Mouse (Mus musculus) embryonic facial prominence, embryonic 10.5 days (tissue): ENCODE results near the gene Rbm6. TPM values are rescaled to one million over a fixed set of nuclear protein-coding genes. Genes with fewer than 3 reads are reported as not detected.

Source experiments
- DNase-seq: peaks from one replicate; pipeline ENCODE4 v3.0.0-alpha.2; 2017; ENCODE audit warnings: low spot score
- H3K27ac ChIP-seq: fragments of 300-500 bp; sonication (generic); replicated peaks from 2 replicates; pipeline ENCODE4 v1.5.1; 2016; ENCODE audit warnings: mild to moderate bottlenecking
- H3K27me3 ChIP-seq: fragments of 300-500 bp; sonication (generic); replicated peaks from 2 replicates; pipeline ENCODE4 v1.6.1; 2016; ENCODE audit warnings: low read depth, mild to moderate bottlenecking; ENCODE audit not compliant: poor library complexity, severe bottlenecking
- H3K36me3 ChIP-seq: fragments of 300-500 bp; sonication (generic); replicated peaks from 2 replicates; pipeline ENCODE4 v1.6.1; 2016; ENCODE audit warnings: mild to moderate bottlenecking, moderate library complexity
- H3K4me1 ChIP-seq: fragments of 300-500 bp; sonication (generic); 2 replicates; pipeline ENCODE4 v1.6.1; 2016
- H3K4me3 ChIP-seq: fragments of 300-500 bp; sonication (generic); 2 replicates; pipeline ENCODE4 v1.5.1; 2016; ENCODE audit warnings: mild to moderate bottlenecking, moderate library complexity
- H3K9me3 ChIP-seq: fragments of 300-500 bp; sonication (generic); 2 replicates; pipeline ENCODE4 v1.6.1; 2016; ENCODE audit warnings: mild to moderate bottlenecking
- WGBS: fragments of 180-500 bp; shearing (Covaris S2); methylation state at CpG from one replicate; pipeline ENCODE4 v1.1.7; 2016; 5-methylcytosine and 5-hydroxymethylcytosine counted together
- polyA plus RNA-seq: library from polyadenylated mRNA; unstranded; fragments of >200 nt; fragmentation: Nextera tagmentation; extraction: Ambion mirVana; gene quantifications from 2 replicates; pipeline ENCODE4 v1.2.1, GENCODE M21; 2016

The Rbm6 gene
- polyA plus RNA-seq, 1 experiment from 2014 or later: 114 TPM

DNA sequence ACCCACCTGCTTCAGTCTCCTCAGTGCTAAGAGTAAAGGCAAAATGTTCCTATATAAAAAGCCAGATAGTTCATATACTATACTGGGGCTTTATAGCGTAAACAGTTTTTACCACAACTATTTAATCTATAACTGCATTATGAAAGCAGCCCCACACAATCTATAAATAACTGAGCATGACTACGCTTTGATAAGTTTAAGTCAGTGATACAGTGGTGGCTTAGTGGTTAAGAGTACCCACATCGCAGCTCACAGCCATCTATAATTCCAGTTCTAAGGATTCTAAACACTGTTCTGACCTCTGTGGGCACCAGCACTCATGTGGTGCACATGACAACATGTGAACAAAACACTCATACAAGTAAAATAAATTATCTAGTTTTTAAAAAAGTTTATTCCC lies 14.7 kb downstream of the Rbm6 start:
- 97% methylated on average over 3 of the region's 3 CpGs for WGBS

DNA sequence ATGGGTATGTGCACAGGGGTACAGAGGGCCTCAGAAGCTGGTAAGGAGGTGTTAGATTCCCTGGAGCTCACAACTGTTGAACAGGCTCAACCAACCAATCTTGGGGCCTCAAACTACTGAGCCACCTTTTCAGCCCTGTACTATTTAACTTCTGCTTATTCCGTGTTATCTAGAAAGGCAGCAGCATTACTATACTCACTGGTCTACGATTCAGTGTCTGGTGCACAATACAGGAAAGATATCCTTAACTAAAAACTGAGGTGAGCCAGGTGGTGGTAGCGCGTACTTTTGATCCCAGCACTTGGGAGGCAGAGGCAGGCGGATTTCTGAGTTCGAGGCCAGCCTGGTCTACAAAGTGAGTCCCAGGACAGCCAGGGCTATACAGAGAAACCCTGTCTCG lies 24.1 kb downstream of the Rbm6 start:
- no peak for DNase-seq
- WGBS: 95% methylated on average over 7 of the region's 7 CpGs
- Histone ChIP-seq H3K9me3 (no peaks in the 10 kb centered on the region), H3K27me3 (no peaks in the 10 kb centered on the region), H3K27ac (no peak overlapping the region), H3K36me3 (peaks cover 98% of the 10 kb centered on the region), H3K4me1 (no peaks in the 10 kb centered on the region), H3K4me3 (no peak overlapping the region)

More for the DNA sequence above, 14.7 kb downstream of the Rbm6 start:
- no peaks in the 10 kb centered on the region for H3K9me3 ChIP-seq
- no peaks in the 10 kb centered on the region for H3K4me1 ChIP-seq
- peaks cover 77% of the 10 kb centered on the region for H3K36me3 ChIP-seq
- DNase-seq: no peak
- H3K4me3 ChIP-seq: no peak overlapping the region
- H3K27ac ChIP-seq: no peak overlapping the region
- no peaks in the 10 kb centered on the region for H3K27me3 ChIP-seq

DNA sequence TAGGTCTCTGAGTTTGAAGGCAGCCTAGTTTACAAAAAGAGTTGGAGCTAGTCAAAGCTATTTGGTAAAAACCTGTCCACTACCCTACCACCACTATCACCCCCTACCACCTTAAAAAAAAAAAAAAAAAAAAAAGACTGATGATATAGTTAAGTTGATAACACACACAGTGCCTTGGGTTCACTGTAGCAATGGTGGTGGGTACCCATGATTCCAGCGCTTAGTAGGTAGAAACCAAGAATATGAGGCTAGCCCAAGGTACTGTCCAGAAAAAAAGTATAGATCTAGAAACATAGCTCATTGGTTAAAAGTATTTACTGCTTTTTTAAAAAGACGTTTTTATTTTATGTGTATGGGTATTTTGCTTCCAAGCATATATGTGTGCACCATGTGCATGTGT lies 30.3 kb downstream of the Rbm6 start:
- no peak for DNase-seq
- Histone ChIP-seq H3K36me3 (peaks cover 89% of the 10 kb centered on the region), H3K27me3 (no peaks in the 10 kb centered on the region), H3K27ac (no peak overlapping the region), H3K9me3 (no peaks in the 10 kb centered on the region), H3K4me3 (no peak overlapping the region), H3K4me1 (no peaks in the 10 kb centered on the region)
- WGBS: 92% methylated on average over 2 of the region's 2 CpGs

DNA sequence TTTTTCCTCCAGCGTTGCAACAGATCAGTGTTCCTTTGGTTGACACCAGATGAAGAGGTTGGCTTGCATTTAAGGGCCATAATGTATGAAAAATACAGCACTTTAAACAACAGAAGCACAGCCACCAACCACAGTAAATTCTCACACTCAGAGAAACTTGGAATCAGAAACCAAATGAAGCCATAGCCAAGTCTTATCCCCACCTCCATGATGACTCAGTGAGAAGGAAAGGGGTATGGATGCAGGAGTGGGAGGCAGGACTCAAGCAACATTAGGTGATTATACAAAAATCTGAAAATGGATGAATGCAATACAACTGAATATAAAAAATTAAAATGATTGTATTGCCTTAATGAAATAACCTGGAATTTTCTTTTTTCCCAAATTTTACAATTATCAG lies 34.2 kb downstream of the Rbm6 start:
- H3K27ac ChIP-seq: no peak overlapping the region
- 97% methylated on average over 1 of the region's 1 CpGs for WGBS
- no peak overlapping the region for H3K4me3 ChIP-seq
- H3K9me3 ChIP-seq: no peaks in the 10 kb centered on the region
- no peak for DNase-seq
- H3K27me3 ChIP-seq: no peaks in the 10 kb centered on the region
- peaks cover 77% of the 10 kb centered on the region for H3K36me3 ChIP-seq
- H3K4me1 ChIP-seq: no peaks in the 10 kb centered on the region

DNA sequence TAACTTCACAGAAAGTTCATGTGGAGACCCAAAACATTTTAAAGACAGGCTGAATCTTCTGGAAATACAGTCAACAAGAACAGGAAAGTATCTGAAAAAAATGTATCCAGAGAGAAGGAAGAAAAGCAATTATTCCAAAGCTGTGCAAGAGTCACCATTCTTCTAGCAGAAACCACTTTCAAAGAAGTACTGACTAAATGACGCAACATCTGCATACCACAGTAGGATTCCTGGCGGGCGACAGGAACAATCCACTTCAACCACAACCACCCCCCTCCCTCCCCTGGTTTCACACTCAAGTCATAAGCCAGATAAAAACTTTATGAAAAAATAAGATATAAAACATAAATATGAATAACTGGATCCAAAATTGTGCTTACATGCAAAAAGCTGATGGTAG lies 39.2 kb downstream of the Rbm6 start:
- Histone ChIP-seq H3K36me3 (peaks cover 87% of the 10 kb centered on the region), H3K4me3 (no peak overlapping the region), H3K27me3 (no peaks in the 10 kb centered on the region), H3K4me1 (no peaks in the 10 kb centered on the region), H3K27ac (no peak overlapping the region), H3K9me3 (no peaks in the 10 kb centered on the region)
- WGBS: 92% methylated on average over 3 of the region's 3 CpGs
- DNase-seq: no peak

DNA sequence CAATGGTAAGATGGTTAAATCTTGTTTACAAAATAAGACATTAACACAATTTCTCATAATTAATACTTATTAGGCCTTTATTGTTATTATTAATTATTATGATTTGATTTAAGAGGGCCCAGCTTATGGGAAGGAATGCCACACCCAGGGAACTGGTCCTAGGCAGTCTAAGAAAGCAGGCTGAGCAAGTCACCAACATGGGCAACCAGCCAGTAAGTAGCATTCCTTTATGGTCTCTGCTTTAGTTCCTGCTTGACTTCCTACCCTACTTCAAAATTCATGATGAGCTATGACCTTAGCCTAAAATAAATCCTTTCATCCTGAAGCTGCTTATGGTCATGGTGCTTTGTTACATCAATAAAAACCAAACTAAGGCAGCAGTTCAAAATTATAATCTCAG lies 41.3 kb downstream of the Rbm6 start:
- H3K9me3 ChIP-seq: no peaks in the 10 kb centered on the region
- no peak overlapping the region for H3K4me3 ChIP-seq
- DNase-seq: no peak
- H3K27me3 ChIP-seq: no peaks in the 10 kb centered on the region
- no peaks in the 10 kb centered on the region for H3K4me1 ChIP-seq
- no peak overlapping the region for H3K27ac ChIP-seq
- peaks cover 90% of the 10 kb centered on the region for H3K36me3 ChIP-seq

DNA sequence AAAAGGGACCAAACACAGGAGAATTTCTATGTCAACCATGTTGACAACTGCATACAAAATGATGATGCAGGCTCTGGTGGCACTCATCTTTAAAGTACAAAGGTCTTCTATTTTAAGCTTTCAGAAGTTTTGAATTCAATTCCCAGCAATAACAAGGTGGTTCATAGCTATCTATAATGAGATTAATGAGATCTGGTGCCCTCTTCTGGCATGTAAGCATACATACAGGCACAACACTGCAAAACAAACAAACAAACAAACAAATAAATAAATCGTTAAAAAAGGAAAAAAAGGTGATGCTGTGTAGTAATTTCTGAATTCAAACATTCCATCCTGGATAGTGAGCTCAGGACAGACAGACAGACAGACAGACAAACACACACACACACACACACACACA lies 60.9 kb downstream of the Rbm6 start:
- H3K36me3 ChIP-seq: peaks cover 89% of the 10 kb centered on the region
- WGBS: 88% methylated on average over 1 of the region's 1 CpGs
- H3K4me1 ChIP-seq: no peaks in the 10 kb centered on the region
- H3K27me3 ChIP-seq: no peaks in the 10 kb centered on the region
- DNase-seq: no peak
- H3K9me3 ChIP-seq: no peaks in the 10 kb centered on the region
- no peak overlapping the region for H3K4me3 ChIP-seq
- H3K27ac ChIP-seq: no peak overlapping the region

DNA sequence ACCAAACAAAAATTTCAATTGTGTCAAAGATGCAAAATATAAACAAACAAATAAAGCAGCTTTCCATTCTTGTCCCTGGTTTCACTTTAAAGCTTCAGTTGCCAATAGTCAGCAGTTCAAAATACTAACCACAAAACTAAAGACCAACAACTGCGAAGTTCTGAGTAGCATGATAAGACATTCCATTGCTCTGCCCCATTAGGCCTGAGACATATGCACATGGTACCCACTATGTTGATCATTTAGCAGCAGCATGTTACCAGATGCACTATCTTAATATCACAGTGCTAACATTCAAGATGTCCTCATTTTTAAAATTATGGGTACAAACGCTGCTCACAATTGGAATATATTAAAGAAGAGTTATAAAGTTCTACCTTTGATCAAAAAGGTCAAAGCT lies 62.1 kb downstream of the Rbm6 start:
- Histone ChIP-seq H3K36me3 (peaks cover 83% of the 10 kb centered on the region), H3K4me3 (no peak overlapping the region), H3K27me3 (no peaks in the 10 kb centered on the region), H3K27ac (no peak overlapping the region), H3K4me1 (no peaks in the 10 kb centered on the region), H3K9me3 (no peaks in the 10 kb centered on the region)
- 90% methylated on average over 2 of the region's 2 CpGs for WGBS
- no peak for DNase-seq

DNA sequence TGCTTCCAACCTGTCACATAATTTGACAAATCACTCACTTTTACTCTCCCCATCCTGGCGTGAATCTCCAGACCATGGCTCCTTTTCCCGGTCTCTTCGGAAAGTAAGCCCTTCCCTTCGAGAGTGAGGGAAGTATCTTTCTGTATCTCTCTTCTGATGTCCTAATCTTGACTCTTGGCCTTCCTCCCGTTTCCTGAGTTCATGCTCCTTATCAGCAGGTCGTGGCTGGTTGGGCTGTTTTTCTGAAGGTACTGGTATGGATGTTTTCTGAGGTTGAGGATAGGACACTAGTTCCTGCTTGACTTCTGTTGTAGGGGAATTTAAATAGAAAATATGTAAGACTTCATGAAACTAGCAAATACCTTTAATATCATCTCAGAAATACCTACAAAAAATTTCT lies 81.3 kb downstream of the Rbm6 start:
- no peaks in the 10 kb centered on the region for H3K27me3 ChIP-seq
- no peaks in the 10 kb centered on the region for H3K4me1 ChIP-seq
- no peak overlapping the region for H3K27ac ChIP-seq
- DNase-seq: no peak
- no peak overlapping the region for H3K4me3 ChIP-seq
- H3K9me3 ChIP-seq: no peaks in the 10 kb centered on the region
- H3K36me3 ChIP-seq: peaks cover 87% of the 10 kb centered on the region
- WGBS: 92% methylated on average over 6 of the region's 6 CpGs

DNA sequence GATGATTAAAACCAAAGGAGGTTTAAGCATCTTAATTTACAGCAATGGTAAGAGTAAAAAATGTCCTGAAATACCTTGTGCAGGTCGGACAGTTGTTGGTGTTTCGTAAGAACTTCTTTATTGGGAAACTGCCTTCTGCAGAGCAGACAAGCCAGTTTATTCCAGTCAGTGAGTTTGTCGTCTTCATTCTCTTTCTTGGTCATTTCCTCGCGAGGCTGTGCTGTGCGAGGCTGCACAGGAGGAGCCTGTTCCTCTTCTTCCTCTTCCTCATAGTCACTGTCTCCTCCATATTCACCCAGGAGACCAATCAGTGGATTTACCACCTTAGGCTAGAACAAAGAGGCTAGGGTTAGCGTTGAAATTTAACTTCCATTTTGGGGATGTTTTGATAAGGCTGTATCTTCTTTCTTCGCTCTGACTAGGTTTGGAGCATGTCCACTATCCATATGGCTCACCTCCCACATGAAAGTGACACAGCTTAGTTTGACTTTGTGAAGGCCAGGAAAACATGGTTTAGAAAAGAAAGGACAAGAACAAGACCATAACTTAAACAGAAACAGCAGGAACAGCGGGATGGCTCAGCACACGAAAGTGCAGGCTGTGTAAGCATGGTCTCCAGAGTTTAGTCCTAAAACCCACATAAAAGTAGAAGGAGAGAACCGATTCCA lies 90.4 kb downstream of the Rbm6 start:
- H3K36me3 ChIP-seq: peaks cover 98% of the 10 kb centered on the region
- DNase-seq: no peak

DNA sequence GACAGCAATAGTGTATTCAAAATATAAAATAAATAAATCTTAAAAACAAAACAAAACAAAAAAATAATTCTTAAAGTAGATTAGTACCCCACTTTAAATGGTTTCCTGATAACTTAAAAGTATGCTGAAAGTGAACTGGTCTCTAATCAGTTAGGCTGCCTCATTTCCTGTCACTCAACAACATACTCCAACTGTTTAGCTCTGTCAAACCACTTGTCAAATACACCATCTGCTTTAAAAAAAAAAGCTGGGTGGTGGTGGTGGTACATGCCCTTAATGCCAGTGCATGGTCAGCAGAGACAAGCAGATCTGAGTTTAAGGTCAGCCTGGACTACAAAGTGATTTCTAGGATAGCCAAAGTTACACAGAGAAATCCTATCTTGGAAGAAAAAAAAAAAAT lies 96.2 kb downstream of the Rbm6 start:
- Histone ChIP-seq H3K9me3 (no peaks in the 10 kb centered on the region), H3K4me3 (no peak overlapping the region), H3K27me3 (no peaks in the 10 kb centered on the region), H3K4me1 (no peaks in the 10 kb centered on the region), H3K36me3 (peaks cover 92% of the 10 kb centered on the region), H3K27ac (no peak overlapping the region)
- no peak for DNase-seq

More for the DNA sequence above, 90.4 kb downstream of the Rbm6 start:
- no peaks in the 10 kb centered on the region for H3K4me1 ChIP-seq
- H3K9me3 ChIP-seq: no peaks in the 10 kb centered on the region
- WGBS: 95% methylated on average over 11 of the region's 11 CpGs
- no peak overlapping the region for H3K4me3 ChIP-seq
- no peak overlapping the region for H3K27ac ChIP-seq
- no peaks in the 10 kb centered on the region for H3K27me3 ChIP-seq

DNA sequence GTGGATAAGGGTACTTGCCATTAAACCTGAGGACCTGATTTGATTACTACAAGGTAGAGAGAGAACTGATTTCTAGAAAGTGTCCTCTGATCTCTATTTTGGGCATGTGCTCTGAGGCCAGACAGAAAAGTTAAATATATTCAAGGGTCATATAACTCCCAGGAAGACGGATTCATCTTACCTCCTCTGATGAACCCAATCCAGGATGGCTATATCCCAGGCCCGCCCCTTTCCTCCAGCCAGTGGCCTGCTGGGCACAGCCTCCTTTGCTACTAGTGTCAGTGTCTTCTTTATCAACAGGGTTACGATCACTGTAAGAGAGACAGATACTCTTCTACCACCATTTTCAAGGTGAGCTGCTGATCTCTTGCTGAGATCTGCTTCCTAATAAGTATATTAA lies 98.6 kb downstream of the Rbm6 start:
- WGBS: 89% methylated on average over 3 of the region's 3 CpGs
- peaks cover 69% of the 10 kb centered on the region for H3K36me3 ChIP-seq

DNA sequence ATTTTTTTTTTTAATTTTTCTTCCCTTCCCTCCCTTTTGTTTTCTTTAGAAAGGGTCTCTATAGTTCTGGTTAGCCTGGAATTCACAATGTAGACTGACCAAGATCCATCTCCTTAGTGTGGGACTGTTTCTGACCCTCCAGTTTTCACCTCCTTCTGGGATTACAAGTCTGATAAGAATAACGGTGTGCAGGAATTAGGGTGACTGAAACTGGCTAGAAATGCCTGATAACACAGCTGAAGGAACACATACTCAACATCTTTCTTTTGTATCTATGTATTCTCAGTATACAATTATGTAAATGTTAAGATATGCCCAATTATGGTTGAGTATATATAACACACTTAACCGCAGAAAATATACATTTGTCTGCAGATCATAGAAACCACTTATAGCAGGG lies 101.3 kb downstream of the Rbm6 start:
- Histone ChIP-seq H3K4me3 (peak overlapping the region; percentile 76; the same call in 1 of the 2 replicates), H3K36me3 (peaks cover 72% of the 10 kb centered on the region), H3K27ac (no peak overlapping the region), H3K27me3 (no peaks in the 10 kb centered on the region), H3K9me3 (no peaks in the 10 kb centered on the region), H3K4me1 (peaks cover 18% of the 10 kb centered on the region)
- 75% methylated on average over 2 of the region's 2 CpGs for WGBS
- no peak for DNase-seq

More for the DNA sequence above, 98.6 kb downstream of the Rbm6 start:
- Histone ChIP-seq H3K4me3 (no peak overlapping the region), H3K27me3 (no peaks in the 10 kb centered on the region), H3K4me1 (peaks cover 10% of the 10 kb centered on the region), H3K9me3 (no peaks in the 10 kb centered on the region), H3K27ac (no peak overlapping the region)
- DNase-seq: no peak
